Mouse (Mus musculus): ENCODE measurements around the gene Cstf3.

The Cstf3 gene

DNA sequence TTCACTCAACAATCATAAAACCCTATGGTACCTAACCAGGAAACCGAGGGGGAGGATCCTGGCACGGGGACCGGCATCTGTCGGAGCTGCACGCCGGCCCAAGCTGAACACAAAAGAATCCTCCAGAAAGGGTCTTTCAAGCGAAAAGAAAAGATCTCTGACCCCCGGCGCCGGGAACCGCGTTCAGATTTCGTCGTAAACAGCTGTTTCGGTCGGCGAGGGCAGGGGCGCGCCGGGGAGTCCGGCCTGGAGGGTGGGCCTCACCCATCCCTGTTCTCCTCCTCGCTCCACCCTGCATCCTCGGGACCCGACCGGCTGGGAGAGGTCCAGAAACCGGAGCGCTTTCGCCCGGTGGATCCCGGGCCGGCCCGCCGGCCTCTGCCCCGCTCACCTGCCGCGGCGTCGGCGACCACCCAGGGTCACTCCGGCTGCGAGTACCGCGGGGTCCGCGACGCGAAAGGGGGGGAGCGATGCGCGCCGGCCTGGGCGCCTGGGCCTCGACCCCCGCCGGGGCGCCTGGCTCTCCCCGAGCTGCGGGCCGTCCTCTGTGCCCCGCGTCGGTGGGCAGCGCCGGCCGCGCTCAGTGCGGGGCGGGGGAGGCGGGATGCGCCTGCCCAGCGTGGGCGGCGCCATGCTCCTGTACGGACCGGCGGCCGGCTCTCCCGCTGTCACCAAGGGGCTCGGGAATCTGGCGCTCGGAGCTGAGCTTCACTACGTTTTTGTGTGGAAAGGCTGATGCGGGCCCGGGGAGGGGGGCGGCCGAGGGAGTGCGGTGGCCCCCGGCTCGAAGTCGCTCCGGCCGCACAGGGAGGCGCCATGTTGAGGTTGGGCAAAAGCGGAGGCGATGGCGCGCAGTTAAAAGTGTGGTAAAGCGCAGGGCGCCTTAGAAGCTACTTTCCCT is 121.5 kb downstream of the Cstf3 start, which contains the start of gene Tcp11l1:
Tcp11l1 (minus strand) TSS at position 585 of the 901 bp plus-strand sequence.
- DNase-seq (ENCODE audit: low spot score): peak; percentile 28

DNA sequence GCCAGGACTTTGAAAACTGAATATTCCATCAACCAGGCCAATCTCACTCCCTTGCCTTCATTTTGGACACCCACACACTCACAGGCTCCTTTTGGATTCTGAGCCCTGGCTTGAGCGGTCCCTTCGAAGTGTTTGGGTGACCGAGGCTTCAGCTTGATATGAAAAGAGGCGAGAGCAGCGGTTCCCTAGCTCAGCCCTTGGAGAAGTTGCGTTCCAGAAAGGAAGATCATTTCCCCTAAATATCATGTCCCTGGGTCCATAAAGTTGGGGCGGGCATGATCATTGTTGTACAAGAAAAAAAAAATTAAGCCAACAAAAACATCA is 122.1 kb downstream of the Cstf3 start:
- DNase-seq (ENCODE audit: low spot score): no peak

DNA sequence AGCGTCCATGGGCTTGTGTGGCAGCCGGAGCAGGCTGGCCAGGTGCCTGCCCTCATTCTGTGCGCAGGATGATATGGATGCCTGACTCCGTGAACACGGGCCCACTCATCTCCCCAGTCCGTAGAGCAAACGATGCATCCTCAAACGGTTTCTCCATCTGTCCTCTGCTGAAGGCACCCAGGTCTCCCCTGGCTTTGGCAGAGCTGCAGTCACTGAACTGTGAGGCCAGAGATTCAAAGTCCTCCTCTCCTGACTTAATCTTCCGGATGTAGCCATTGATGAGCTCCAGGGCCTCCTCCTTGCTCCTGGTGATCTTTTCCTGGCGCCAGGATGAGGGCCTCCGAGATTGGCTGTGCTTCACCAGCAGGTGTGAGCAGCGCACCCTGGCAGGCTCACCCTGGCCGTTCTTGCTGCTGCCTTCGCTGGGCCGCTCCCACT is 124.0 kb downstream of the Cstf3 start:
- no peak for DNase-seq (ENCODE audit: low spot score)

Data from lung, postnatal 25 days (tissue).